Mouse (Mus musculus) heart, embryonic 15.5 days (tissue): Measurements from ENCODE around the gene Ankmy2. TPM values are rescaled to one million over a fixed set of nuclear protein-coding genes. Genes with fewer than 3 reads are reported as not detected.
A peak's percentile ranks its signal among the peaks of the same experiment; 100 is the strongest.

Experiments
- ATAC-seq: fragments of 200-750 bp; cut with Nextera tagmentation; replicated peaks from 2 replicates; pipeline ENCODE4 v1.8.0; 2017; ENCODE audit warnings: low read depth, moderate TSS enrichment; ENCODE audit not compliant: insufficient number of reproducible peaks, insufficient read depth, low FRiP score
- H3K27ac ChIP-seq: fragments of 300-500 bp; sonication (generic); 2 replicates; pipeline ENCODE4 v1.5.1; 2015; ENCODE audit warnings: mild to moderate bottlenecking, inconsistent platforms
- H3K27me3 ChIP-seq: fragments of 300-500 bp; sonication (generic); 2 replicates; pipeline ENCODE4 v1.6.1; 2015; ENCODE audit warnings: inconsistent platforms
- H3K36me3 ChIP-seq: fragments of 300-500 bp; sonication (generic); 2 replicates; pipeline ENCODE4 v1.6.1; 2015; ENCODE audit warnings: mild to moderate bottlenecking, inconsistent platforms
- H3K4me1 ChIP-seq: fragments of 300-500 bp; sonication (generic); replicated peaks from 2 replicates; pipeline ENCODE4 v1.6.1; 2015; ENCODE audit warnings: inconsistent platforms
- H3K4me2 ChIP-seq: fragments of 300-500 bp; sonication (generic); 2 replicates; pipeline ENCODE4 v1.6.1; 2015; ENCODE audit warnings: inconsistent platforms, mild to moderate bottlenecking, moderate library complexity
- H3K4me3 ChIP-seq: fragments of 300-500 bp; sonication (generic); 2 replicates; pipeline ENCODE4 v1.5.1; 2015; ENCODE audit warnings: mild to moderate bottlenecking, inconsistent platforms
- H3K9ac ChIP-seq: fragments of 300-500 bp; sonication (generic); 2 replicates; pipeline ENCODE4 v1.6.1; 2015; ENCODE audit warnings: mild to moderate bottlenecking, inconsistent platforms
- H3K9me3 ChIP-seq: fragments of 300-500 bp; sonication (generic); replicated peaks from 2 replicates; pipeline ENCODE4 v1.6.1; 2016; ENCODE audit warnings: inconsistent platforms
- WGBS: fragments of 180-500 bp; shearing (Covaris S2); methylation state at CpG from one replicate; pipeline ENCODE4 v1.1.7; 2015; ENCODE audit warnings: mixed read lengths; 5-methylcytosine and 5-hydroxymethylcytosine counted together
- polyA plus RNA-seq: library from polyadenylated mRNA; unstranded; fragments of >200 nt; fragmentation: Nextera tagmentation; extraction: Ambion mirVana; gene quantifications from 2 replicates; pipeline ENCODE4 v1.2.1, GENCODE M21; 2015

Gene Ankmy2
- polyA plus RNA-seq, 1 experiment from 2014 or later: 27.0 TPM

DNA sequence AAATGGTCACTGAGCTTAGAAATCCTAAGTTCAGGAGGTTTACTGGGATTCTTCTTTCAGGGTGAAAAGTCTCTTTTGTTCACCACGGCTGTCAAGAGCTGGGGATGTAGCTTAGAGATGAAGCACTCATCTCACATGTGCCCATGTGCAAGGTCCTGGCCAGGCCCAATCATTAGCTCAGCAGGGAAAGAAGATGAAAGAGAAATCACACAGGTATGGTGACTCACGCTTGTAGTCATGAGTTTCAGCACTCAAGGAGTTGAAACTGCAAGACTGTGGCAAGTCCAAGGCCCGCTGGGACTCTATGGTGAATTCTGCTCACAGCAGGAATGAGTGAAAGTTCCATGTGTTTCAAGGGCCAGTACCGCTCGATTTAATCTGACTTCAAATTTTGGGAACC lies 22.8 kb upstream of the Ankmy2 start:
- H3K4me2 ChIP-seq: no peak overlapping the region
- no peaks in the 10 kb centered on the region for H3K9me3 ChIP-seq
- peaks cover 17% of the 10 kb centered on the region for H3K36me3 ChIP-seq
- H3K4me1 ChIP-seq: peaks cover 21% of the 10 kb centered on the region
- no peak for ATAC-seq
- H3K4me3 ChIP-seq: no peak overlapping the region
- no peak overlapping the region for H3K9ac ChIP-seq
- H3K27ac ChIP-seq: no peak overlapping the region
- no peaks in the 10 kb centered on the region for H3K27me3 ChIP-seq
- WGBS: 89% methylated on average over 5 of the region's 5 CpGs

DNA sequence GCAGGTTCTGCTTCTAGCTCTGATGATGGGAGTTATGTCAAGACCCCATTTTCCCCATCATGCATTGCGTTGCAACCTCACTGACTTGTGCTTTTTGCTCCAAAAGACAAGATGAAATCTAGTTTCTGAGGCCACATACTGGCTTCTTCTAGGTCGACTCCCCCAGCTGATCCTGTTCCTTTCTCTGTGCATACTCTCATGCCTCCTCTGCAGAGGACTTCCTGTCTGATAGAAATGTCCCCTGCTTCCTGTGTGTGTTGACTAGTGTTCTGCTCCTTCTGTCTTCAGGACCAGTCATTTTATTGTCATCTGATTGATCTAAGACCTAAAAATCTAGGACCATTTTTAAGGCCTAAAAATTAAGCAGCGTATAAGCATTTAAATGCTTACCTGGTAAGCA lies 21.5 kb upstream of the Ankmy2 start:
- Histone ChIP-seq H3K36me3 (peaks cover 12% of the 10 kb centered on the region; the same call in 1 of the 2 replicates), H3K9ac (no peak overlapping the region), H3K27ac (no peak overlapping the region), H3K27me3 (no peaks in the 10 kb centered on the region), H3K4me1 (peaks cover 24% of the 10 kb centered on the region), H3K9me3 (no peaks in the 10 kb centered on the region), H3K4me2 (no peak overlapping the region), H3K4me3 (no peak overlapping the region)
- ATAC-seq: no peak
- 80% methylated on average over 3 of the region's 3 CpGs for WGBS

DNA sequence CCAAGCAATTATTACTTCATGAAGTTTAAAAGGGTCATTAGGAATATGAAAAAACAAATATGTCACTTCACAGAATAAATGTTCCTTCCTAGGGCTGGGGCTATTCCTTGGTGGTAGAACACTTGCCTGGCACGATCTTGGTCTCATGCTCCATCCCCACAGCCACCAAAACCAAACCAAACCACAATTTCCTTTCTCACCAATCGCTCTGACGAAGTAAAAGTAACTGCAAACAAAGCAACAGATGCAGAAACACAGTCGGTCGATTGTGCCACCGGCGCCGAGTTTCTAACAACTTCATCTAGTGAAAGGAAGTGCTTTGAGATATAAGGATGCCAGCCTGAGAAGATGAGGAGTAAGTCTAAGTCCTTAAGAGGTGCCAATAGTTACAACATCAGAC lies 20.6 kb upstream of the Ankmy2 start:
- no peaks in the 10 kb centered on the region for H3K27me3 ChIP-seq
- H3K4me3 ChIP-seq: no peak overlapping the region
- no peak for ATAC-seq
- peak overlapping the region; percentile 84 for H3K27ac ChIP-seq
- H3K9ac ChIP-seq: no peak overlapping the region
- peaks cover 12% of the 10 kb centered on the region; the same call in 1 of the 2 replicates for H3K36me3 ChIP-seq
- 76% methylated on average over 8 of the region's 8 CpGs for WGBS
- peaks cover 31% of the 10 kb centered on the region for H3K4me1 ChIP-seq
- H3K9me3 ChIP-seq: no peaks in the 10 kb centered on the region
- H3K4me2 ChIP-seq: no peak overlapping the region

DNA sequence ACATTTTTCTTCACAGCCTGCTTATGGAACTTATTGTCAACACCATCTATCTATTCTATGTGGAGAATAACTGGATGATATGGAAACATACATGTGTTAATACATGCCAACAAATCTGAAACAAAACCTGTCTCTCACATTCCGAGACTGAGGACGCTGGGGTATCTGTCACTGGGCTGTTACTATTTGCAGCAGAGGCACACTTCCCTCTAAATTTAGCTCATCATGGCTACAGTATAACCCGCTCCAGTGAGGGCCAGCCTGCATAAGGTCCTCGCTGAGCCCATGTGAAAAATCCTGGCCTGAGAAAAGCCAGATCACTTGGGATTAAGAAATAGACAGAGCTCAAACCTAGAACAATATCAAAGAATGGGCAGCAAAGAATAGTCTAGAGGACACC lies 19.7 kb upstream of the Ankmy2 start:
- Histone ChIP-seq H3K4me2 (peak overlapping the region; percentile 39), H3K27me3 (no peaks in the 10 kb centered on the region), H3K36me3 (peaks cover 12% of the 10 kb centered on the region; the same call in 1 of the 2 replicates), H3K27ac (peak overlapping the region; percentile 84), H3K4me1 (peaks cover 31% of the 10 kb centered on the region), H3K9ac (no peak overlapping the region), H3K9me3 (no peaks in the 10 kb centered on the region), H3K4me3 (no peak overlapping the region)
- ATAC-seq: peak; percentile 79
- 29% methylated on average over 4 of the region's 4 CpGs for WGBS

DNA sequence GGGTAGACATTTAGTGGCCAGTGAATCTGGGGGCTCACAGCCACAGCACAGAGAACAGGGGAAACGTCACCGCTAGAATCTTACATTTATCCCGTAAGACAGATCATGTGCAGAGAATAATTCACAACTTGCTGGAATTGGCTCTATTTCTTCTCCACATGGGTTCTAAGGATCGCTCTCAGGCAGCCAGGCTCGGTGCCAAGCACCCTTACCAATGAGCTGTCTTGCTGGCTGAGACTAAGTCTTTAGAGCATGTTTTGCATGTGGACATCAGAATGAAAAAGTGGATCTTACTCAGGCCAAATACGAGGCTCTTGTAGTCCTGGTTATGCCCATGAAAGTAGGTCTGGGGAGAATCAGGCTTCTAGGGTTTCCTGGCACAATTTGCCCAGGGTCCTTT lies 16.5 kb upstream of the Ankmy2 start:
- Histone ChIP-seq H3K27ac (0 out of 2 replicates have a peak overlapping the region, but pooled peaks have one; percentile 4), H3K4me2 (no peak overlapping the region), H3K36me3 (no peaks in the 10 kb centered on the region), H3K27me3 (no peaks in the 10 kb centered on the region), H3K4me1 (peaks cover 28% of the 10 kb centered on the region), H3K9me3 (no peaks in the 10 kb centered on the region), H3K9ac (no peak overlapping the region), H3K4me3 (no peak overlapping the region)
- 82% methylated on average over 6 of the region's 6 CpGs for WGBS
- no peak for ATAC-seq

DNA sequence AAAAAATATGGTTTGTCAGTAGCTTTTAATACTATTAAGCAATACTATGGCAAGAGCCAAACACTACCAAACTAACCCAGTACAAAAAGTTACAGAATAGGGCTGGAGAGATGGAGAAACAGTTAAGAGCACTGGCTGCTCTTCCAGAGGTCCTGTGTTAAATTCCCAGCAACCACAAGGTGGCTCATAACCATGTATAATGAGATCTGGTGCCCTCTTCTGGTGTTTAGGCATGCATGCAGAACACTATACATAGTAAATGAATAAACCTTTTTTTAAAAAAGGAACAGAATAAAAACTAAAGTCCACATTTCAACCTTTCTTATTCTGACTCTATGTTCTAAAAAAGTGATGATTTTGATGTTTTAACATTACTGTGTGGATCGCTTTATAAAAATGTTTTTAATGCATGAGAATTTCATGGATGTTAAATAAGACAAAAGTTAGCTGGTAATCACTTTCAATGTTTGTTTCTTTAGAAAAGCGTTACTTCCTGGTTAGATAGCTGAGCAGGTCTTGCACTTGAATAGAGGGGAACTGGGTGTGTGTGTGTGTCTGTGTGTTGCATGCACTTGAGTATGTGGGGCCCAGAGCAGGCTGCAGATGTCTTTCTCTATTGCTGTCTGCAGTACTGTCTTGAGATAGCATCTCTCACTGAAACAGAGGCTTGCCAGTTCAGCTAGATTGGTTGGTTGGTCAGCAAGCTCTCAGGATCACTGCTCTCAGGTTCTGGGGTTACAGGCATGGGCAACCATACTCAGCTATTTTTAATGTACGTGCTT lies 10.5 kb upstream of the Ankmy2 start:
- WGBS: 84% methylated on average over 3 of the region's 3 CpGs
- Histone ChIP-seq H3K4me3 (no peak overlapping the region), H3K27me3 (no peaks in the 10 kb centered on the region), H3K4me1 (peaks cover 24% of the 10 kb centered on the region), H3K4me2 (no peak overlapping the region), H3K36me3 (peaks cover 6% of the 10 kb centered on the region; the same call in 1 of the 2 replicates), H3K9ac (no peak overlapping the region), H3K9me3 (no peaks in the 10 kb centered on the region), H3K27ac (no peak overlapping the region)
- no peak for ATAC-seq

DNA sequence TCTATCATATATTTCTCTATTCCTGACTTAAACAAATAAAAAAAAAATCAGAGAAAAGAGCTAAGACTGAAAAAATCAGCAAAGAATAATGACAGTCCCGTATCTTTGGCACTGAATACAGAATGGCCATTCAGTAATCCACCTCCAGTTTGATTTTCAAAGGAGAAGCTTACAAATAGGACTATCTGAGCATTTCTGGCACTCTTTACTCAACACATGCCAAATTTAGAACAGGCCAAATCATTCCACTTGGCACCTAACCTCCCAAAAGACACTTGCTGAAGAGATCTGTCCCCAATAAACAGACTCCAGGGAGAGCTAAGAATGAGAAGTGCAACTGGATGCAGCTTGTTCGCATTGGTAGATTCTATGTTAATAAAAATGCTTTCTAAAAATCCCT lies 6.6 kb upstream of the Ankmy2 start:
- peaks cover 34% of the 10 kb centered on the region for H3K4me1 ChIP-seq
- no peaks in the 10 kb centered on the region for H3K27me3 ChIP-seq
- H3K36me3 ChIP-seq: peaks cover 6% of the 10 kb centered on the region; the same call in 1 of the 2 replicates
- H3K27ac ChIP-seq: peak overlapping the region; percentile 74
- WGBS: 41% methylated on average over 2 of the region's 2 CpGs
- peak overlapping the region; percentile 10 for H3K4me2 ChIP-seq
- no peaks in the 10 kb centered on the region for H3K9me3 ChIP-seq
- H3K9ac ChIP-seq: no peak overlapping the region
- no peak overlapping the region for H3K4me3 ChIP-seq
- no peak for ATAC-seq

DNA sequence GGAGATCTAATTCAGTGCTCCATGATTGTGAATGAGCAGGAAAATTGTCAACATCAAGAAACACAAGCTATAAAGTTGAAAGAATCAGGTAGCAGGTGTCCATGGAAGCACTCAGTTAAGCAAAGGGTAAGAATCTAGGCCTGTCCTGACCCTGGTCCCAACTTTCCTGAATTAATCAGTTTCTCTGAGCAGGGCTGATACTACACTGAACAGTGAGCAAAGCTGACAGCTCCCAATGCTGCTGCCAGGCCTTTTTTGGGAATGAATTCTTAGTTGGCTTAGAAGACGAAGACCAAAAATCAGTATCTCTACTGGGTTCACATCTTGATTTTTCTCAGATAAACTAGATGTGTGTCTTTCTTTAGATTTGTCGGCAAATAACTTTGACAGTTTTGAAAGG lies 6.2 kb upstream of the Ankmy2 start:
- Histone ChIP-seq H3K9ac (no peak overlapping the region), H3K4me2 (peak overlapping the region; percentile 10)

DNA sequence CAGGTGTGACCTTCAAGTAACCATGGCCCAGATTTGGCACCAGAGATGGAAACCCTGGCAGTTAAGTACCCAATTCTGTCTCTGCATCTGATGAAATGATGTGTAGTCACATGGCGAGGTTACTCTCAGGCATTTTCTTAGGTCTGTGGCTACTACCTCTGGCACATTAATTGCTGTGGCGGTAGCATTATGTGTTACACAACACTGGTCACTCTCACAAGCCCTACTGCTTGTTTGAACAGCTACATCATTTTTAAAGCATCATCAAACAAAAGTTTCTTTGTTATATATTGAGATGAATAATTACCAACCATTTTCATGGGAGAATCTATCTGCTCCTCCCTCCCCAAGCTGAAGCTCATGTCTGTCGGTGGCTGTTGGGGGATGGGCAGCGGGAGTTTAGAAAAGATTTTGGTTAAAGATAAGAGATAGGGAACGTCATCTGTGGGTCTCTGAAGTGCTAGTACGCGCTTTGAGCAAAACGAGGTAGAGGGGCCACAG lies 1.7 kb upstream of the Ankmy2 start:
- Histone ChIP-seq H3K4me3 (peak overlapping the region; percentile 84), H3K9ac (peak overlapping the region; percentile 86), H3K27me3 (no peaks in the 10 kb centered on the region), H3K9me3 (no peaks in the 10 kb centered on the region), H3K27ac (peak overlapping the region; percentile 96), H3K36me3 (no peaks in the 10 kb centered on the region), H3K4me2 (peak overlapping the region; percentile 67), H3K4me1 (peaks cover 23% of the 10 kb centered on the region)
- WGBS: 7% methylated on average over 8 of the region's 8 CpGs
- no peak for ATAC-seq

More for the DNA sequence above, 6.2 kb upstream of the Ankmy2 start:
- no peak overlapping the region for H3K4me3 ChIP-seq
- 45% methylated on average over 2 of the region's 2 CpGs for WGBS
- H3K27me3 ChIP-seq: no peaks in the 10 kb centered on the region
- no peak; the same call in 1 of the 2 replicates for ATAC-seq
- H3K27ac ChIP-seq: peak overlapping the region; percentile 74
- H3K9me3 ChIP-seq: no peaks in the 10 kb centered on the region
- H3K36me3 ChIP-seq: peaks cover 4% of the 10 kb centered on the region; the same call in 1 of the 2 replicates
- peaks cover 36% of the 10 kb centered on the region for H3K4me1 ChIP-seq

DNA sequence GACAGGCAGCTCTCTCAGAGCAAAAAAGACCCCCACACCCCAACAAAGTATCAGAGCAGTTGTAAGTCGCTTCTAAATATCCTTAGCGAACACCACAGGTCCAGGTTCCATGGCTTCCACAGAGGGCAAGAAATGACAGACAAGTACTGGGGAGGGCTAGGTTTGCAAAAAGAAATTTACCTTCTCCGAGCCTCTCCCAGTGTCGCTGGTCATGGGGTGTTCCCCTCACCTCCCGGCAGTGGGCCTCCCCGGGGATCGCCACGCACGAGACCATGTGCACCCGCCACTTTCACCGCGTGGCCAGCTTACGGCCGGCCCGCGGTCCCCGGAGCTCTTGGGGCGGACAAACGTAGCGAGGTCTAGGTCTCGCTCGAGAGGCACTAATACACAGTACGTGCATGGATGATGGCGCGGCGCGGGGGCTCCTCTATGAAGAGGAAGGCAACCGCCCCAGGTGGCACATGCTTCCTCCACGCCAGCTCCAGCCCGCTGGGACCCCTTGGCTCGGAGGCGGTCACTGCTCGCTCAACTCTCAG lies 745 bp upstream of the Ankmy2 start:
- Histone ChIP-seq H3K9ac (peak overlapping the region; percentile 86), H3K27ac (peak overlapping the region; percentile 96), H3K36me3 (no peaks in the 10 kb centered on the region), H3K4me1 (peaks cover 20% of the 10 kb centered on the region), H3K9me3 (no peaks in the 10 kb centered on the region), H3K4me3 (peak overlapping the region; percentile 84), H3K27me3 (no peaks in the 10 kb centered on the region), H3K4me2 (peak overlapping the region; percentile 67)
- under 1% methylated on average over 33 of the region's 33 CpGs for WGBS
- peak; percentile 53 for ATAC-seq

DNA sequence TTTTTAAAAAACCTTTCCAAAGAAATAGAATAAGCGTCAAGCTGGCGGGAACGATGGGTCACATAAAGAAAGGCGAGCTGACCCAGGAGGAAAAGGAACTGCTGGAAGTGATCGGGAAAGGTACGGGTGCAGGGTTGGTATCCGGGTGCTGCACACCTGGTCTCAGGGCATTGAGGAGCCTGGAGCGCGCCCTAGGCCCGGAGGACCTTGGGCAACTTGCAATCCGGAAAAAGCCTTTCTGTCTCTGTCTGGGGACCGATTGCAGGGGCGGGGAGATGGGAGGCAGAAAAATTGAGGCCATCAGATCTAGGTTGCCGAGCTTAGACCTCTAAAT lies 357 bp downstream of the Ankmy2 start:
- Histone ChIP-seq H3K4me1 (peaks cover 20% of the 10 kb centered on the region), H3K27ac (peak overlapping the region; percentile 96), H3K4me3 (peak overlapping the region; percentile 84), H3K36me3 (no peaks in the 10 kb centered on the region), H3K9me3 (no peaks in the 10 kb centered on the region), H3K9ac (peak overlapping the region; percentile 86), H3K27me3 (no peaks in the 10 kb centered on the region), H3K4me2 (peak overlapping the region; percentile 67)
- WGBS: 0% methylated on average over 14 of the region's 14 CpGs
- ATAC-seq: 0 out of 2 replicates have a peak, but pooled peaks have one; percentile 19
